Mouse (Mus musculus) heart, embryonic 10.5 days (tissue): ENCODE data around the gene Adam12. TPM values are rescaled to one million over a fixed set of nuclear protein-coding genes. Genes with fewer than 3 reads are reported as not detected.
A peak's percentile ranks its signal among the peaks of the same experiment; 100 is the strongest.

ENCODE experiments used
- DNase-seq: peaks from one replicate; pipeline ENCODE4 v3.0.0-alpha.2; 2017; ENCODE audit warnings: low spot score
- H3K27ac ChIP-seq: fragments of 300-500 bp; sonication (generic); 2 replicates; pipeline ENCODE4 v1.5.1; 2016; ENCODE audit warnings: mild to moderate bottlenecking
- H3K27me3 ChIP-seq: fragments of 300-500 bp; sonication (generic); 2 replicates; pipeline ENCODE4 v1.6.1; 2016; ENCODE audit warnings: mild to moderate bottlenecking; ENCODE audit not compliant: poor library complexity, insufficient read depth, severe bottlenecking
- H3K36me3 ChIP-seq: fragments of 300-500 bp; sonication (generic); 2 replicates; pipeline ENCODE4 v1.6.1; 2016; ENCODE audit warnings: mild to moderate bottlenecking, moderate library complexity
- H3K4me1 ChIP-seq: fragments of 300-500 bp; sonication (generic); 2 replicates; pipeline ENCODE4 v1.6.1; 2016; ENCODE audit warnings: mild to moderate bottlenecking
- H3K4me3 ChIP-seq: fragments of 300-500 bp; sonication (generic); 2 replicates; pipeline ENCODE4 v1.5.1; 2016; ENCODE audit warnings: mild to moderate bottlenecking, moderate library complexity
- H3K9me3 ChIP-seq: fragments of 300-500 bp; sonication (generic); 2 replicates; pipeline ENCODE4 v1.6.1; 2016; ENCODE audit warnings: mild to moderate bottlenecking, moderate library complexity
- WGBS: fragments of 180-500 bp; shearing (Covaris S2); methylation state at CpG from one replicate; pipeline ENCODE4 v1.1.7; 2016; 5-methylcytosine and 5-hydroxymethylcytosine counted together
- microRNA-seq: library from miRNA; unstranded; fragments of <30 nt; microRNA quantifications from one replicate; pipeline ENCODE4, GENCODE M21; 2017
- polyA plus RNA-seq: library from polyadenylated mRNA; unstranded; fragments of >200 nt; fragmentation: Nextera tagmentation; extraction: Ambion mirVana; gene quantifications from 2 replicates; pipeline ENCODE4 v1.2.1, GENCODE M21; 2016

Gene Adam12
- polyA plus RNA-seq, 1 experiment from 2014 or later: 9.6 TPM

DNA sequence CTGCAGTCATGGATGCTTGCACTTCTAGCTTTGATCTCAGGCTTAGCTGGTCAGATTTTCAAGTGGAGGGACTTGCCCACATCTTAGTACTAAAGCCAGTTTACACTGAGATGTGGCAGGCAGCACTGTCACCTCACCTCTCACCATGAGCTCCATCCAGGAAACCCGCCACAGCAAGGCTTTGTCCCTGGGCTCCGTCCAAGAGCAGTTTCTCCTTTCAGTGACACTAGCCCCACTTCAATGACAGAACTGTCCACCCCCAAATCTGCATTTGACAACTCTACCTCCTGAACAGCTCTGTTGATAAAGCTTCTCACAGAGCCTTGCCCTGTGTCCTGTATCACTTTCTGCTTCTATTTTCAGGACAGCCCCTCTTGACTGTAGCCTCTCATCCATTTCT, 383.8 kb downstream of the Adam12 start:
- Histone ChIP-seq H3K27me3 (no peaks in the 10 kb centered on the region), H3K4me1 (peaks cover 14% of the 10 kb centered on the region; the same call in 1 of the 2 replicates), H3K4me3 (no peak overlapping the region), H3K27ac (0 out of 2 replicates have a peak overlapping the region, but pooled peaks have one; percentile 32), H3K36me3 (no peaks in the 10 kb centered on the region), H3K9me3 (no peaks in the 10 kb centered on the region)
- WGBS: 52% methylated on average over 2 of the region's 2 CpGs
- no peak for DNase-seq

DNA sequence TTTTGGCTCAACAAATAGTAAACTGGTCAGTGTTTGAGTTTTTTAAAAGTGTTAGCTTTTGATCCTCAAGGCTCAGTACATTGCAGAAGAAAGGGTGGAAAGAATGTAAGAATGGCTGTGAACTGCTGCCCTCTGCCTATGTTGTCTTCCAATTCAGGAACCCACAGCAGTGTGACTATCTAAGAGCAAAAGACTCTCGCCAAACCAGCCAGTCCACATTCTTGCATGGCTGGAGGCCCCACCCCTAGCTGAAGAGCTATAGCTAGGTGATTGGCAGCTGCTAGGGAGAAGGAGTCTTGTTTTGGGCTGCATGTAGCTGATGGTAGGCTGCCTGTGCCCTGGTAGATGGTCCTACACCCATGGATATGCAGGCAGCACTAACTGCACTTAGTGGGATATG, 384.8 kb downstream of the Adam12 start:
- H3K27ac ChIP-seq: no peak overlapping the region
- H3K27me3 ChIP-seq: no peaks in the 10 kb centered on the region
- peak; percentile 70 for DNase-seq
- H3K9me3 ChIP-seq: no peaks in the 10 kb centered on the region
- no peaks in the 10 kb centered on the region for H3K36me3 ChIP-seq
- peaks cover 14% of the 10 kb centered on the region; the same call in 1 of the 2 replicates for H3K4me1 ChIP-seq
- WGBS: 12% methylated on average over 1 of the region's 1 CpGs
- no peak overlapping the region for H3K4me3 ChIP-seq

DNA sequence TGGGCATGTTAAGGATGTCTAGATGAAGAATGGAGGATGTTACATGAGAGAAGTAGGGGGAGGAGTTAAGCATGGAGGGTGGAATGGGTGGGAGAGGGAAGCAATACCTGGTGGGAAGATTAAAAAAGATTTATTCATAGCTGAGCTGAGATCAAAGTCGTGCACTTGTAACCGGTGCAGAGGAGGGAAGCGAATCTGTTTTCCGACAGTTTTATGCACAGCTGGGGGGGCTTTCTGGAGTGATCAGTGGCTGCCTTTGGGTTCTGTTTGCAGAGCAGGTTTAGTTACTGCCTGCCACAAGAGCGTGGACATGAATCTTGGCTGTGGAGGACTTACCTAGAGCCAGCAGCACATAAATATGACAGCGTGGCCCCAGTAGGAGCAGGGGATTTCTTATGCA, 389.9 kb downstream of the Adam12 start:
- WGBS: 71% methylated on average over 6 of the region's 6 CpGs
- Histone ChIP-seq H3K36me3 (no peaks in the 10 kb centered on the region), H3K27ac (no peak overlapping the region), H3K9me3 (no peaks in the 10 kb centered on the region), H3K4me3 (no peak overlapping the region), H3K27me3 (no peaks in the 10 kb centered on the region), H3K4me1 (no peaks in the 10 kb centered on the region)
- DNase-seq: no peak

DNA sequence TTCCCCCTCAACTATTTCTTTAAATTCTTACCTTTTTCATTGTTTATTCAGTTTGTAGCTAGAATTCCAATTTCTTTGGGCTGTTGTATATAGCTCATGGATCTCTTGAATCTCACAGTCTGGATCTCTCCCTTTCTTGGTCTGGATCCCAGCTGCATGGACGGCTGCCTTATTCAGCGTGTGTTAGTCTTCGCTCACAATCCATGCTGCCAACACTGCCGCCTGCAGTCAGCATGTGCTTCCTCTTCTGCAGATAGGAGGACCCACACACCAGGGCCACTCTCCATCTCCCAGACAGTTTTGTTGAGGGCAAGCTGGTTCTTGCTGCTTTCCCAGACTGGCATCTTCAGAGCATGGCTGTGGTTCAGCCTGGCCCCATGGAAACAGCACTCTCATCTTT, 392.4 kb downstream of the Adam12 start:
- DNase-seq: peak; percentile 48
- Histone ChIP-seq H3K27ac (no peak overlapping the region), H3K36me3 (no peaks in the 10 kb centered on the region), H3K4me3 (no peak overlapping the region), H3K9me3 (no peaks in the 10 kb centered on the region), H3K27me3 (no peaks in the 10 kb centered on the region), H3K4me1 (no peaks in the 10 kb centered on the region)
- 75% methylated on average over 4 of the region's 4 CpGs for WGBS

Small RNAs within 50 kb of the gene (microRNA-seq; reads per million reads assigned to microRNA genes)
- not detected for gene Gm23631

Other genes with a start within 250 kb of the Adam12 start
- 0.09 TPM in 1 of 2 replicates, not detected in the other for gene D7Ertd443e, start 153.5 kb upstream of the Adam12 start, polyA plus RNA-seq